Mouse (Mus musculus): ENCODE data around the gene Hs6st1. TPM values are rescaled to one million over a fixed set of nuclear protein-coding genes. Genes with fewer than 3 reads are reported as not detected.

The Hs6st1 gene
- polyA plus RNA-seq, 1 experiment from 2014 or later = 23.6 TPM

DNA sequence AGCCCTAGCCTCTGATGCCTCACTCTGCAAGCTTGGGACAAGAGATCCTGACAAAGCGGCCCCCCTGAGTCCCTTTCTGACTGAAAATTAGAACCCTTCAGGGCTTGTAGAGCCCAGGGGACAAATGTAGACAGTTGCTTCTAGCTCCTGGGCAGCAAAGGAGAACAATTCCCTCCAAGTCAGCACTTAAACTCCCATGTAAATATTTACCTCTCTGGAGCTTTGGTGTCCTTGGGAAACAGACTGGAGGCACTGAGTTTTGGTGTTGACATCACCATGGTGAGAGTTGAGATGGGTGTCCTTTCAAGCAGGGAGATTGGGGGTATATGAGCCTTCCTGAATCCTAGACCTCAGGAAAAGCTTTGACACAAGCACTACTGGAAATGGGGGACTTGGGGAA lies 10.1 kb downstream of the Hs6st1 start:
- H3K9ac ChIP-seq (ENCODE audit: low read depth, low read length) = no peak overlapping the region
- peak overlapping the region; percentile 85 for H3K27ac ChIP-seq
- no peak for TF ChIP-seq CTCF (IDR thresholded peaks at IDR 0.05; ENCODE audit: low read depth)
- H3K4me3 ChIP-seq (replicated peaks; ENCODE audit: low read depth, low read length) = no peak overlapping the region
- H3K4me2 ChIP-seq (ENCODE audit: low read length) = no peak overlapping the region
- no peaks in the 10 kb centered on the region for H3K9me3 ChIP-seq (replicated peaks; ENCODE audit: low read length)
- H3K27me3 ChIP-seq (ENCODE audit: insufficient read depth, low read length) = no peaks in the 10 kb centered on the region
- DNase-seq (ENCODE audit: low spot score) (no peak), ATAC-seq (replicated peaks; ENCODE audit: low FRiP score, low read depth) (no peak)
- WGBS = 87% methylated on average over 1 of the region's 1 CpGs
- 0 out of 2 replicates have a peak, but pooled peaks cover 3% of the 10 kb centered on the region for H3K36me3 ChIP-seq (ENCODE audit: insufficient read depth, low read length)
- peaks cover 79% of the 10 kb centered on the region for H3K4me1 ChIP-seq (replicated peaks; ENCODE audit: insufficient read depth, low read length)

- Histone ChIP-seq H3K36me3 (ENCODE audit: insufficient read depth, low read length) (0 out of 2 replicates have a peak, but pooled peaks cover 3% of the 10 kb centered on the region), H3K4me1 (replicated peaks; ENCODE audit: insufficient read depth, low read length) (peaks cover 67% of the 10 kb centered on the region), H3K4me3 (replicated peaks; ENCODE audit: low read depth, low read length) (no peak overlapping the region), H3K4me2 (ENCODE audit: low read length) (peak overlapping the region; percentile 9; the same call in 1 of the 2 replicates), H3K27ac (peak overlapping the region; percentile 85), H3K9me3 (replicated peaks; ENCODE audit: low read length) (no peaks in the 10 kb centered on the region), H3K27me3 (ENCODE audit: insufficient read depth, low read length) (no peaks in the 10 kb centered on the region), H3K9ac (ENCODE audit: low read depth, low read length) (no peak overlapping the region)
- no peak for TF ChIP-seq CTCF (IDR thresholded peaks at IDR 0.05; ENCODE audit: low read depth)
- 8% methylated on average over 8 of the region's 8 CpGs for WGBS
- DNase-seq (ENCODE audit: low spot score) (peak; percentile 90), ATAC-seq (replicated peaks; ENCODE audit: low FRiP score, low read depth) (peak; percentile 90)
These were observed 11.5 kb downstream of the Hs6st1 start for GRCm38 (mm10) chr1:36079679-36080078.

- no peak overlapping the region for H3K4me3 ChIP-seq (replicated peaks; ENCODE audit: low read depth, low read length)
- H3K27ac ChIP-seq = 0 out of 2 replicates have a peak overlapping the region, but pooled peaks have one; percentile 85
- no peak overlapping the region for H3K9ac ChIP-seq (ENCODE audit: low read depth, low read length)
- TF ChIP-seq CTCF (IDR thresholded peaks at IDR 0.05; ENCODE audit: low read depth) = no peak
- 65% methylated on average over 5 of the region's 5 CpGs for WGBS
- H3K4me1 ChIP-seq (replicated peaks; ENCODE audit: insufficient read depth, low read length) = peaks cover 55% of the 10 kb centered on the region
- DNase-seq (ENCODE audit: low spot score) (no peak), ATAC-seq (replicated peaks; ENCODE audit: low FRiP score, low read depth) (no peak)
- H3K9me3 ChIP-seq (replicated peaks; ENCODE audit: low read length) = no peaks in the 10 kb centered on the region
- peaks cover 5% of the 10 kb centered on the region; the same call in 1 of the 2 replicates for H3K36me3 ChIP-seq (ENCODE audit: insufficient read depth, low read length)
- no peaks in the 10 kb centered on the region for H3K27me3 ChIP-seq (ENCODE audit: insufficient read depth, low read length)
- no peak overlapping the region for H3K4me2 ChIP-seq (ENCODE audit: low read length)
These were observed 12.8 kb downstream of the Hs6st1 start for GRCm38 (mm10) chr1:36080974-36081373.

GRCm38 (mm10) chr1:36082184-36082583 lies 14.0 kb downstream of the Hs6st1 start:
- Histone ChIP-seq H3K4me1 (replicated peaks; ENCODE audit: insufficient read depth, low read length) (peaks cover 46% of the 10 kb centered on the region), H3K9me3 (replicated peaks; ENCODE audit: low read length) (no peaks in the 10 kb centered on the region), H3K36me3 (ENCODE audit: insufficient read depth, low read length) (peaks cover 5% of the 10 kb centered on the region; the same call in 1 of the 2 replicates), H3K4me3 (replicated peaks; ENCODE audit: low read depth, low read length) (no peak overlapping the region), H3K27ac (peak overlapping the region; percentile 3; the same call in 1 of the 2 replicates), H3K27me3 (ENCODE audit: insufficient read depth, low read length) (no peaks in the 10 kb centered on the region), H3K9ac (ENCODE audit: low read depth, low read length) (no peak overlapping the region), H3K4me2 (ENCODE audit: low read length) (no peak overlapping the region)
- peak; percentile 29; the same call in 1 of the 2 replicates for ATAC-seq (replicated peaks; ENCODE audit: low FRiP score, low read depth)
- DNase-seq (ENCODE audit: low spot score) = no peak
- TF ChIP-seq CTCF (IDR thresholded peaks at IDR 0.05; ENCODE audit: low read depth) = no peak
- 69% methylated on average over 6 of the region's 6 CpGs for WGBS

GRCm38 (mm10) chr1:36083554-36083953 lies 15.4 kb downstream of the Hs6st1 start:
- no peak for DNase-seq (ENCODE audit: low spot score)
- no peak overlapping the region for H3K4me2 ChIP-seq (ENCODE audit: low read length)
- no peak for TF ChIP-seq CTCF (IDR thresholded peaks at IDR 0.05; ENCODE audit: low read depth)

DNA sequence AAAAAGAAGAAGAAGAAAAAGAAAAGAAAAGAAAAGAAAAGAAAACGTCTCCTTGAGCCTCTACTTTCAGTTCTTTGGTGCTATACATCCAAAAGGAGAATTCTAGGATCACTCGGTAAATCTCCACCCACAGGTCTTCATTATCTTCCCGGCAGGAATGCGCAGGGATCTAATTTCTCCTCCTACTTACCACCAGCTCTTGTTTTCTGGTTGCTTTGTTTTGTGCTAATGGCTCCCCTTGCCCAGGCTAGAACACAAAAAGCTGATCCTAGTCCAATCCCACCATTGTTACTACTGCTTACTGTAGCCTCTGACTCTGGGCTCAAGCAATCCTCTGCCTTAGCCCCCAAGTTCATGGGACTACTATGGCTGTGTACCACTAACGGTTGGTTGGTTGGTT lies 16.9 kb downstream of the Hs6st1 start:
- Histone ChIP-seq H3K27me3 (ENCODE audit: insufficient read depth, low read length) (no peaks in the 10 kb centered on the region), H3K27ac (no peak overlapping the region), H3K36me3 (ENCODE audit: insufficient read depth, low read length) (peaks cover 3% of the 10 kb centered on the region; the same call in 1 of the 2 replicates), H3K4me1 (replicated peaks; ENCODE audit: insufficient read depth, low read length) (peaks cover 45% of the 10 kb centered on the region), H3K4me3 (replicated peaks; ENCODE audit: low read depth, low read length) (no peak overlapping the region), H3K9me3 (replicated peaks; ENCODE audit: low read length) (no peaks in the 10 kb centered on the region), H3K4me2 (ENCODE audit: low read length) (no peak overlapping the region), H3K9ac (ENCODE audit: low read depth, low read length) (no peak overlapping the region)
- DNase-seq (ENCODE audit: low spot score) (no peak), ATAC-seq (replicated peaks; ENCODE audit: low FRiP score, low read depth) (no peak)
- TF ChIP-seq CTCF (IDR thresholded peaks at IDR 0.05; ENCODE audit: low read depth) = no peak
- WGBS = 89% methylated on average over 5 of the region's 5 CpGs

More at GRCm38 (mm10) chr1:36083554-36083953, 15.4 kb downstream of the Hs6st1 start:
- H3K9me3 ChIP-seq (replicated peaks; ENCODE audit: low read length) = no peaks in the 10 kb centered on the region
- no peak overlapping the region for H3K4me3 ChIP-seq (replicated peaks; ENCODE audit: low read depth, low read length)
- no peak overlapping the region for H3K9ac ChIP-seq (ENCODE audit: low read depth, low read length)
- ATAC-seq (replicated peaks; ENCODE audit: low FRiP score, low read depth) = no peak
- no peaks in the 10 kb centered on the region for H3K27me3 ChIP-seq (ENCODE audit: insufficient read depth, low read length)
- WGBS = 72% methylated on average over 5 of the region's 5 CpGs
- H3K4me1 ChIP-seq (replicated peaks; ENCODE audit: insufficient read depth, low read length) = peaks cover 45% of the 10 kb centered on the region
- H3K27ac ChIP-seq = no peak overlapping the region
- H3K36me3 ChIP-seq (ENCODE audit: insufficient read depth, low read length) = peaks cover 3% of the 10 kb centered on the region; the same call in 1 of the 2 replicates

GRCm38 (mm10) chr1:36088367-36088766 lies 20.2 kb downstream of the Hs6st1 start:
- Histone ChIP-seq H3K4me1 (replicated peaks; ENCODE audit: insufficient read depth, low read length) (peaks cover 33% of the 10 kb centered on the region), H3K27me3 (ENCODE audit: insufficient read depth, low read length) (no peaks in the 10 kb centered on the region), H3K4me3 (replicated peaks; ENCODE audit: low read depth, low read length) (no peak overlapping the region), H3K36me3 (ENCODE audit: insufficient read depth, low read length) (peaks cover 3% of the 10 kb centered on the region; the same call in 1 of the 2 replicates), H3K4me2 (ENCODE audit: low read length) (no peak overlapping the region), H3K27ac (no peak overlapping the region), H3K9me3 (replicated peaks; ENCODE audit: low read length) (no peaks in the 10 kb centered on the region), H3K9ac (ENCODE audit: low read depth, low read length) (no peak overlapping the region)
- WGBS = 42% methylated on average over 4 of the region's 4 CpGs
- no peak for TF ChIP-seq CTCF (IDR thresholded peaks at IDR 0.05; ENCODE audit: low read depth)
- DNase-seq (ENCODE audit: low spot score) (no peak), ATAC-seq (replicated peaks; ENCODE audit: low FRiP score, low read depth) (peak; percentile 26; the same call in 1 of the 2 replicates)

Data from kidney, postnatal 0 days (tissue).